Mouse (Mus musculus): ENCODE measurements around the gene Angpt4. TPM values are rescaled to one million over a fixed set of nuclear protein-coding genes. Genes with fewer than 3 reads are reported as not detected.
A peak's percentile ranks its signal among the peaks of the same experiment; 100 is the strongest.

Gene Angpt4
- total and polyA plus RNA-seq, 3 experiments: 0.04 TPM; not detected in 2

- dilution Hi-C loops (cut with MboI; ENCODE audit: extremely low pct_ligation_motif_present, extremely low pct_unique_long_range_greater_than_20kb, low sequenced_read_pairs) (no loop called here), in situ Hi-C loops (cut with MboI; ENCODE audit: low pct_ligation_motif_present, low pct_unique_long_range_greater_than_20kb, low sequenced_read_pairs) (no loop called here)
- no peak overlapping the region for H3K9ac ChIP-seq (ENCODE audit: insufficient read depth, low read depth)
- peaks cover 0 to 7% of the 10 kb centered on the region in 2 experiments for H3K36me3 ChIP-seq (replicated peaks in 1 of 2; ENCODE audit: control insufficient read depth in 1 of 2, insufficient read depth in 1 of 2, low read length in 1 of 2)
- no peak for TF ChIP-seq JUND (conservative IDR thresholded peaks at IDR 0.05; ENCODE audit: low read depth, low read length)
- H3K4me2 ChIP-seq (ENCODE audit: insufficient read depth, low read depth, poor library complexity, severe bottlenecking): no peak overlapping the region
- no peaks in the 10 kb centered on the region; the same call in 1 of the 2 replicates for H3K79me2 ChIP-seq (replicated peaks; ENCODE audit: control insufficient read depth, extremely low read depth, insufficient read depth, poor library complexity, severe bottlenecking)
- no peak overlapping the region for H3K4me3 ChIP-seq (replicated peaks in 1 of 3; ENCODE audit: low read depth in 2 of 3, low read length in 2 of 3, poor library complexity in 1 of 3)
- DNase-seq (ENCODE audit: extremely low read depth): no peak
- H3K27ac ChIP-seq (ENCODE audit: insufficient read depth, low read depth): no peak overlapping the region
- no peaks in the 10 kb centered on the region for H3K9me3 ChIP-seq (replicated peaks; ENCODE audit: low read length)
- peaks cover 2% of the 10 kb centered on the region for H3K27me3 ChIP-seq (replicated peaks)
- H3K4me1 ChIP-seq (ENCODE audit: control insufficient read depth in 1 of 2, insufficient read depth in 2 of 2): peaks cover 28 to 51% of the 10 kb centered on the region in 2 experiments
Measured at GRCm38 (mm10) chr2:151982476-151982875, 71.5 kb downstream of the Angpt4 start.

DNA sequence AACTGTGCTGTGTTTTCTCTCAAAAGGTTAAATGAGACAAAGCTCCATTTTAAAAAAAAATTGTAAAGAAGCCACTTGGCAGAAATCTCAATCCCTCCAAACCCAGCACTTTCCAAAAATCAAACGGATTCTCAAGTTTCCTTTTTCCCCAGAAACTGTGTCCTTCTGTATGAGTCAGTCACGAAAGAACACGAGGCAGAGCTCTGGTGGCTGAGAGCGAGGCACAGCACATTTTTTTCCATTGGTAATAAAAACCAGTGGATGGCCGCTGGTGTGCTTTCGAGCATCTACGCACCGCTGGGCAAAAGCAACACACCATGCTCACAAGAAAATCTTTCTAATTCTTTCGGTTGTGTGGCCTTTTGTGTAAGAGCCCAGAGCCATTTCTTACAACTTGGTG lies 73.0 kb downstream of the Angpt4 start:
- TF ChIP-seq RAD21 (IDR thresholded peaks at IDR 0.05; ENCODE audit: low read depth, low read length) (no peak), JUN (IDR thresholded peaks at IDR 0.05; ENCODE audit: insufficient read depth, low read depth, low read length) (no peak), NRF1 (IDR thresholded peaks at IDR 0.05; ENCODE audit: low read depth, low read length) (no peak), ZKSCAN1 (IDR thresholded peaks at IDR 0.05; ENCODE audit: borderline replicate concordance, low read depth, low read length) (no peak), MYC (IDR thresholded peaks at IDR 0.05; ENCODE audit: low read depth, low read length) (peak; percentile 38; the same call in 1 of the 2 replicates), TBP (conservative IDR thresholded peaks at IDR 0.05; ENCODE audit: low read depth, low read length) (no peak), UBTF (IDR thresholded peaks at IDR 0.05; ENCODE audit: low read depth, low read length) (no peak), EP300 (IDR thresholded peaks at IDR 0.05; ENCODE audit: low read length) (0 out of 2 replicates have a peak, but pooled peaks have one; percentile 50), MAX (IDR thresholded peaks at IDR 0.05; ENCODE audit: low read length) (0 out of 2 replicates have a peak, but pooled peaks have one; percentile 52), BHLHE40 (IDR thresholded peaks at IDR 0.05; ENCODE audit: low read depth, low read length) (no peak)
- Histone ChIP-seq H3K4me2 (ENCODE audit: insufficient read depth, low read depth, poor library complexity, severe bottlenecking) (no peak overlapping the region), H3K4me3 (replicated peaks in 1 of 3; ENCODE audit: low read depth in 2 of 3, low read length in 2 of 3, poor library complexity in 1 of 3) (no peak overlapping the region), H3K36me3 (replicated peaks in 1 of 2; ENCODE audit: control insufficient read depth in 1 of 2, insufficient read depth in 1 of 2, low read length in 1 of 2) (no peaks in the 10 kb centered on the region), H3K79me2 (replicated peaks; ENCODE audit: control insufficient read depth, extremely low read depth, insufficient read depth, poor library complexity, severe bottlenecking) (no peaks in the 10 kb centered on the region; the same call in 1 of the 2 replicates), H3K4me1 (ENCODE audit: control insufficient read depth in 1 of 2, insufficient read depth in 2 of 2) (peaks cover 13 to 41% of the 10 kb centered on the region in 2 experiments), H3K27ac (ENCODE audit: insufficient read depth, low read depth) (no peak overlapping the region), H3K27me3 (replicated peaks) (peaks cover 6% of the 10 kb centered on the region), H3K9ac (ENCODE audit: insufficient read depth, low read depth) (no peak overlapping the region), H3K9me3 (replicated peaks; ENCODE audit: low read length) (no peaks in the 10 kb centered on the region)
- dilution Hi-C loops (cut with MboI; ENCODE audit: extremely low pct_ligation_motif_present, extremely low pct_unique_long_range_greater_than_20kb, low sequenced_read_pairs): no loop called here
- in situ Hi-C loops (cut with MboI; ENCODE audit: low pct_ligation_motif_present, low pct_unique_long_range_greater_than_20kb, low sequenced_read_pairs): no loop called here
- no peak for DNase-seq (ENCODE audit: extremely low read depth)

GRCm38 (mm10) chr2:151985426-151986172 lies 74.6 kb downstream of the Angpt4 start:
- H3K4me2 ChIP-seq (ENCODE audit: insufficient read depth, low read depth, poor library complexity, severe bottlenecking): peak overlapping the region; percentile 50; the same call in 1 of the 2 replicates
- H3K9me3 ChIP-seq (replicated peaks; ENCODE audit: low read length): no peaks in the 10 kb centered on the region
- H3K9ac ChIP-seq (ENCODE audit: insufficient read depth, low read depth): no peak overlapping the region
- TF ChIP-seq SIN3A (IDR thresholded peaks at IDR 0.05; ENCODE audit: low read length) (no peak), BHLHE40 (IDR thresholded peaks at IDR 0.05; ENCODE audit: low read depth, low read length) (no peak), MYC (IDR thresholded peaks at IDR 0.05; ENCODE audit: low read depth, low read length) (no peak), JUN (IDR thresholded peaks at IDR 0.05; ENCODE audit: insufficient read depth, low read depth, low read length) (no peak), ETS1 (conservative IDR thresholded peaks at IDR 0.05; ENCODE audit: low read depth, low read length) (peak; percentile 71), UBTF (IDR thresholded peaks at IDR 0.05; ENCODE audit: low read depth, low read length) (no peak), RAD21 (IDR thresholded peaks at IDR 0.05; ENCODE audit: low read depth, low read length) (no peak), KAT2A (IDR thresholded peaks at IDR 0.05; ENCODE audit: insufficient replicate concordance, low read length) (no peak), NELFE (IDR thresholded peaks at IDR 0.05; ENCODE audit: low read depth, low read length) (no peak), MEF2A (IDR thresholded peaks at IDR 0.05; ENCODE audit: borderline replicate concordance, low read depth, low read length) (peak; percentile 78), CHD2 (IDR thresholded peaks at IDR 0.05; ENCODE audit: low read length) (no peak), IRF4 (IDR thresholded peaks at IDR 0.05; ENCODE audit: low read depth, low read length) (no peak; the same call in 1 of the 2 replicates), TCF12 (IDR thresholded peaks at IDR 0.05; ENCODE audit: low read depth, low read length) (peak; percentile 51; the same call in 1 of the 2 replicates), CHD1 (IDR thresholded peaks at IDR 0.05; ENCODE audit: low read depth, low read length) (no peak), ZKSCAN1 (IDR thresholded peaks at IDR 0.05; ENCODE audit: borderline replicate concordance, low read depth, low read length) (no peak), ZMIZ1 (IDR thresholded peaks at IDR 0.05; ENCODE audit: low read depth, low read length) (no peak), TBP (conservative IDR thresholded peaks at IDR 0.05; ENCODE audit: low read depth, low read length) (no peak), SMC3 (IDR thresholded peaks at IDR 0.05; ENCODE audit: low read depth, low read length) (no peak)
- peak; percentile 45 for DNase-seq (ENCODE audit: extremely low read depth)
- peaks cover 6% of the 10 kb centered on the region for H3K27me3 ChIP-seq (replicated peaks)
- in situ Hi-C loops (cut with MboI; ENCODE audit: low pct_ligation_motif_present, low pct_unique_long_range_greater_than_20kb, low sequenced_read_pairs): no loop called here
- no peaks in the 10 kb centered on the region for H3K36me3 ChIP-seq (replicated peaks in 1 of 2; ENCODE audit: control insufficient read depth in 1 of 2, insufficient read depth in 1 of 2, low read length in 1 of 2)
- H3K4me1 ChIP-seq (ENCODE audit: control insufficient read depth in 1 of 2, insufficient read depth in 2 of 2): peaks cover 12 to 34% of the 10 kb centered on the region in 2 experiments
- no peak overlapping the region for H3K27ac ChIP-seq (ENCODE audit: insufficient read depth, low read depth)
- H3K4me3 ChIP-seq (replicated peaks in 1 of 3; ENCODE audit: low read depth in 2 of 3, low read length in 2 of 3, poor library complexity in 1 of 3): no peak overlapping the region
- H3K79me2 ChIP-seq (replicated peaks; ENCODE audit: control insufficient read depth, extremely low read depth, insufficient read depth, poor library complexity, severe bottlenecking): no peaks in the 10 kb centered on the region
- dilution Hi-C loops (cut with MboI; ENCODE audit: extremely low pct_ligation_motif_present, extremely low pct_unique_long_range_greater_than_20kb, low sequenced_read_pairs): no loop called here
